Mouse (Mus musculus) Muller cell, postnatal 12 days (primary cell): Measurements from ENCODE around the gene Rnf220.
"Not testable (repeated sequence)": the region's sequence is repeated elsewhere in the genome, so short reads cannot be mapped to it uniquely, and the experiment has no call there.

Experiments used
- DNase-seq: peaks from one replicate; pipeline ENCODE4 v3.0.0-alpha.2; 2015; ENCODE audit errors: inconsistent ontology term

Rnf220 gene

DNA sequence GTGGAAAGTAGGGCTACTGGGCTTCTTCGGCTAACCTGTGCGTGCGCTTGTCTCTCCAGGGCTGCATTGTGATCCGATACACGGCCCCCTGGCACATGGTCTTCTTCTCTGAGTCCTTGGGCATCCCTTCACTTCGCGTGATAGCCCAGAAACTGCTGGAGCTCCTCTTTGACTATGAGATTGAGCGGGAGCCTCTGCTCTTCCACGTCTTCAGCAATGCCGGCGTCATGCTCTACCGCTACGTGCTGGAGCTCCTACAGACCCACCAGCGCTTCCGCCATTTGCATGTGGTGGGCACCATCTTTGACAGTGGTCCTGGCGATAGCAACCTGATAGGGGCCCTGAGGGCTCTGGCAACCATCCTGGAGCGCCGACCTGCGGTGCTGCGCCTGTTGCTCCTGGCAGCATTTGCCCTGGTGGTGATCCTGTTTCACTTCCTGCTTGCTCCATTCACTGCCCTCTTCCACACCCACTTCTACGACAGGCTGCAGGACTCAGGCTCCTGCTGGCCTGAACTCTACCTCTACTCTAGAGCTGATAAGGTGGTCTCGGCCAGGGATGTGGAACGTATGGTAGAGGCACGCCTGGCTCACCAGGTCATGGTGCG, 228.9 kb downstream of the Rnf220 start:
- no peak for DNase-seq

GRCm38 (mm10) chr4:117267284-117267683, 229.6 kb downstream of the Rnf220 start:
- peak; percentile 74 for DNase-seq

DNA sequence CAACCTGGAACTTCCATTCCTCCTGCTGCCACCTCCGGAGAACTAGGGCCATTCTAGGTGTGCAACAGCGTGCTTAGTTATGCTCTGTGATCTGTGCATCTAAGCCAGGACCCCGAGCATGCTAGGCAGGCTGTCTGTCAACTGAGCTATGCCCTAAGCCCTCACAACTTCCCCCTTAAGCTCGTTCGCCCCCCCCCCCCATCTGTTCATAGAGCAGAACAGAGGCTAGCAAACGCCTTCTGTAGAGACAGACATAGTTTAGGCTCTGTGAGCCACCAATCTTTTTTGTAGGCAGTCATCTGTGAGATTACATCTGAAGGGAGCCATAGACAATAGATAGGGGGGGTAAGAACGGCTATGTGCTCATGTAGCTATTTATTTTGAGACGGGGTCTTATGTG, 233.9 kb downstream of the Rnf220 start:
- no peak for DNase-seq

DNA sequence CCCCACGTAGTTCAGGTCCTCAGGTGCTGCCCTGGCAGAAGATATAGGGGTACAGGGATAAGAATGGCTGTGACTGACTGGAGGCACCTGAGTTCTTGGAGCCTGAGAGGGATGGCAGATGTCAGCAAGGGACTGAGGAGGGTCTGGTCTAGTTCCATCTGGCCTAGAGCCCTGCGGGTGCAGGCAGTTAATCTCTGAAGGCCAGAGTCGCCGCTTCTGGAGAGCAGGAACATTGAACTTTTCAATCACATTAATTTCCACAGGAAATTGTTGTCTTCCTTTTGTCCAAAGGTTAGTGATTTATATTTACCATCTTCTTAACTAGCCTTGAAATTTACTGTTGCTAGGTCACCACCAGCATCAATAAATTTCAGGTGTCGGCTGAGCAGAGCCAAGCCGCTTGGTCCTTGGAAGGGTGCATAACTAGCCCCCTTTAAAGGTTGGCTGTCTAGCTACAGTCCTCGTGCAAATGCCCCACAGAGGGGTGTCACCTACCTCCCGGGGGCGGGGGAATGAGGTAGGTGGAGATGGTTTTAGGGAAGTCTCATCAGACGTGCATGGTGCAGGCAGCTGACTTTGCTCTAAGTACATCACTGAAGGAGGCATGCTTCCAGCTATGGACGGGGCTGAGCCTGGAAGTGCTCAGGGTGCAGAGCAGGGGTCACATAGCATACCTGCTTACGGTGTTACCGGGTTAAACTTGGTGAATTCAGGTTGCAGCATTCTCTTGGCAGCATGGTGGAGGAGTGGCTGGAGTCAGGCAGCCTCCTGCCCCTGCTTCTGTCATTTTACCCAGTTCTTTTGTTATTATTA, 234.5 kb downstream of the Rnf220 start:
- DNase-seq, result no peak

DNA sequence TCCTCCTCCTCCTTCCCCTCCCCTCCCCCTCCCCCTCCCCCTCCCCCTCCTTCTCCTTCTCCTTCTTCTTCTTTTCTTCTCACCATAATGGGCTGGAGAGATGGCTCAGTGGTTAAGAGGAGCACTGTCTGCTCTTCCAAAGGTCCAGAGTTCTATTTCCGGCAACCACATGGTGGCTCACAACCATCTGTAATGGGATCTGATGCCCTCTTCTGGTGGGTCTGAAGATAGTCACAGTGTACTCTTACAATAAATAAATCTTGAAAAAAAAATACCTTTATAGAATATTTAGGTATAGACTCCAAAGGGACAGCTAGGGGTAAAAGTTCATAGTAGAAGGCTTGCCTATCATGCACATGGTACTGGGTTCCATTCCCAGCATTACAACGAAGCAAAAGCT, 235.6 kb downstream of the Rnf220 start:
- DNase-seq, result no peak

GRCm38 (mm10) chr4:117259909-117260308, 236.9 kb downstream of the Rnf220 start:
- DNase-seq, result not testable (repeated sequence)

GRCm38 (mm10) chr4:117254672-117255071, 242.2 kb downstream of the Rnf220 start:
- peak; percentile 43 for DNase-seq

- no peak for DNase-seq
These were observed 242.7 kb downstream of the Rnf220 start for GRCm38 (mm10) chr4:117254017-117254627.

DNA sequence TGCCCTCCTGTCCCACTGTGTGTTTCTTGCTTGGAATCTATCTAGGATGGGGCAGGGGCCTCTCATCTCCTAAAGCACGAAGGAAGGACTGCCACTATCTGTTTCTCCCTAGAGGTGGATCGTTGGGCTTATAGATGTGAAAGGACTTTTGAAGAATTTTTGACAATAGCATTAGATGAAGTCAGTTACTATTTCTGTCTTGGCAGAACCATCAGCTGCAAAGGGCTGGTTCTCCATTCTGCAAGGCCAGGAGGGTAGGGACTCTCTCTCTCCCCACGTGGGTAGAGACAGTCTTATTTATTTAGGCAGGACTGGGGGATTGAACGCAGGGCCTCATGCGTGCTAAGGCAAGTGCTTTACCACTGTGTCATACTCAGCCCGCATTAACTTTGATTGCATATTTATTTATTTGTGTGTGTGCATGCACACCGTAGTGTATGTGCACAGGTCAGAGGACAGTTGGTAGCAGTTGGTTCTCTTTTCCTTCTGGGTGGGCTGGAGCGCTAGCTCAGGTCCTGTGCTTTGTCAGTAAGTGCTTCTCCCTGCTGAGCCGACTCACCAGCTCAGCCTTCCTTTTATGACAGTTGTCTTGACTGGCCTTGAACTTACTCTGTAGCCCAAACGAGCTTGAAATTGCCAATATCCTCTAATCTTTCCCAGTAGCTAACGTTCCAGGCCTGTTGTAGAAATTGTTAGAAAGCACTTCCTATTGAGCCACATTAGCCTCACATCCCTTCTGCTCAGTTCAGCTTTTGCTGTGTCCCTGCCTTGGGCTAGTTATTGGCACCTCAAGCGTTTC, 243.4 kb downstream of the Rnf220 start:
- peak; percentile 70 for DNase-seq

GRCm38 (mm10) chr4:117252755-117253154, 244.1 kb downstream of the Rnf220 start:
- DNase-seq, result no peak

DNA sequence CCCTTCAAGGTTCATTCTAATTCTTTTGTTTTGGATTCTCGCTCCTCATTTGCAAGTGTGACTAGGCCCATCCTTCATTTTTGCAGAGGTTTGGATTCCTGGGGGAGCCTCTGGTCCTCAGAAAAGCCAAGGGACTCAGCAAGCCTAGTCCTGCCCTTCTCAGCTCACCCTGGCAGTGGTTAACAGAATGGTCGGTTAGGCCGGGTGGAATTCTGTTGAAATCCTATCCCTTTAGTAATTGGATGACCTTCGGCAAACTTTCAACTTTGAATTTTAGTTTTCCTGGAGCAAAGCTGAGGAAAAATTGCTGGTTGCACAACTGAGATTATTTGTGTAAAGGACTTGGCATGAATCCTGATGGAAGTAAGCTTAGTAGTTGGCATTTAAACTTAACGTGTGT, 244.5 kb downstream of the Rnf220 start:
- DNase-seq, result no peak

DNA sequence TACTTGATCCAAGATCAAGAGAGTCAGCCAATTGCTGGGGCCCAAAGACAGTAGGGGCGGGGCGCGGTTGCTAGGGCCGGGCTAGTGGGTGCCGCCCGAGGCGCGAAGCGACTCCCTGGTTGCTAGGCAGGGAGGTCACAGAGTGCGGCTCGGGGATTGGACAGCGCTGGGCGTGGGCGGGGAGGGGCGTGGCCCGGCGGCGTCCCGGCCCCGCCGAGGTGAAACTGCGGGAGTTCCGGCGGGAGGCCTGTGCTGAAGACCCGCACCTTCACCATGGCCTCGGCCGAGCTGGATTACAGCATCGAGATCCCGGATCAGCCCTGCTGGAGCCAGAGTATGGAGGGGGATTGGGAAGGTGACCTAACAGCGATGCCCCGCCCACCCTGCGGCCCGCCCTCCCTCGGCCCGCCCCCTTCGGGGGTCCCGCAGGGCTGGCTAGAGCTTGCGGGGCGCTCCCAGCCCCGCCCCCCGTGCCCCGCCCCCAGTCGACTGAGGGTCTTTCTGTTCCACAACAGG, 245.0 kb downstream of the Rnf220 start, which contains the start of the genes Tmem53 and Armh1:
Gene Tmem53 (plus strand): TSS at position 151 of the 516 bp plus-strand sequence.
Gene Armh1 (minus strand): TSS at position 325 of the 516 bp plus-strand sequence.
- peak; percentile 98 for DNase-seq

DNA sequence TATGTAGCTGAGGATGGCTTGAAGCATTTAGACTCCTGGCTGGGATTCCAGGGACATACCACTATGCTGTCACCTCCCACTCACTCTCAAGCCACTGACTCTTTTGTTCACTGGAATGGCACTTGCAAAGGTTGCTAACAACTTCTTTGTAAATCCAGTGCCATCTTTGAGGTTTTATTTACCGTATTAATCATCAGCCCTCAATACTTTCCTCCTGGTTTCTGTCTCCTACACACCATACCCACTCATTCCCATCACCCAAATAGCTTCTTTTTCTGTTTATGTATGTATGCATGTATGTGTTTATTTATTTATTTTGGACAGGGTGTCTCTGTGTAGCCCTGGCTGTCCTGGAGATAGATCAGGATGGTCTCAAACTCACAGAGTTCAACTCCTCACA, 245.9 kb downstream of the Rnf220 start:
- DNase-seq, result peak; percentile 65

GRCm38 (mm10) chr4:117240867-117241266, 256.0 kb downstream of the Rnf220 start:
- DNase-seq, result peak; percentile 38

DNA sequence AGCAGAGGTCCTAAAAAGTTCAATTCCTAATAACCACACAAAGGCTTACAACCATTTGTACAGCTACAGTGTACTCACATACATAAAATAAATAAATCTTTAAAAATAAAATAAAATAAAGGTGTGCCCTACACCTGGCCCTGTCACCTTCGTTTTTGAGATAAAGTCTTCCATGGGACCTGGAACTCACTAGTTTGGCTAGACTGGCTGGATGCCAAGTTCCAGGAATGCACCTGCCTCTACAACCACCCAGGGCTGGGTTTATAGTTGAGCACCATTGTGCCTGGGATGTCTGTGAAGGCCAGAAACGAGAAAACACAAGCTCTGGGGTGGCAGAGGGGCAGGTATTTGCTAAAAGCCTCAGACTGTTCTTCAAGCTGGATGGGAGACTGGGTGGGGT, 257.7 kb downstream of the Rnf220 start:
- no peak for DNase-seq

GRCm38 (mm10) chr4:117235822-117236221, 261.0 kb downstream of the Rnf220 start:
- DNase-seq, result peak; percentile 87

DNA sequence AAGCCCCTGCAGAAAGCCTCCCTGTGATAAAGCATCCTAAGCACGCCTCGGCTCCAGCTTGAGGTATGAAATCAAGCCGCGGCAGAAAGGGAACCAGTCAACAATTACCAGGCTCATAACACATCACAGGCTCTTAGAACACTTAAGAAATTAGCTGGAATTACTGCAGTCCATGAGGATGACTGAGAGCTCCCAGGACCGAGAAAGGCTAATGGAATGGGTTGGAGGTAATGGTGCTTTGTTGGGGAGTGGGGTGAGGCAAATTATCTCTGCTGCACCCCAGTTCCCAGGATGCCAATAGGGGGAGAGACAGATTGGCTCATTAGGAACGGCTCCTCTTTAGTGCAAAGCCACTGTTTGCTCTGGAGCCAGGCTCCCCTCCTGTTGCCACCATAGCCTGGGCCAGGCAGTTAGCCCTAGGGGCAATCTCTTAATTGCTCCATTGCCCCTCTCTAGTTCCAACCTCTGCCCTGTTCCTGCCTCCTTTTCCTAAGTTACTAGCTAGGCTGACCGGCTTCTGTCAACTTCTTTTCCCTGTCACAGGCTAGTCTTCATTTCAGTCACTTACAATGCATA, 262.6 kb downstream of the Rnf220 start:
- no peak for DNase-seq

DNA sequence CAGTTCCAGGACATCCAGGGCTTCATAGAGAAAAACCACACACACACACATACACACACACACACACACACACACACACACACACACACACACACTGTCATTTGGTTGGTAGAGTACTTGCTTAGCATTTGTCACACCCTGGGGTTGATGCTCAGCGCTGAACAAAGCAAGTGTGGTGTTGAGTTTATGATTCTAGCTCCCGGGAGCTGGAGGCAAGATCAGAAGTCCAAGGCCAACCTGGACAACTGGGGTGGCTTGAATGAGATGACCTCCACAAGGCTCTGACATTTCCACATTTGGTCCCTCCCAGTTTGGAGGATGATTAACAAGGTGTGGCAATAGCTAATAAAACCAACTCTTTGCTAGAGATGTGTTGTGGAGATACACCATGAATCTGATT, 265.6 kb downstream of the Rnf220 start:
- DNase-seq, result no peak

DNA sequence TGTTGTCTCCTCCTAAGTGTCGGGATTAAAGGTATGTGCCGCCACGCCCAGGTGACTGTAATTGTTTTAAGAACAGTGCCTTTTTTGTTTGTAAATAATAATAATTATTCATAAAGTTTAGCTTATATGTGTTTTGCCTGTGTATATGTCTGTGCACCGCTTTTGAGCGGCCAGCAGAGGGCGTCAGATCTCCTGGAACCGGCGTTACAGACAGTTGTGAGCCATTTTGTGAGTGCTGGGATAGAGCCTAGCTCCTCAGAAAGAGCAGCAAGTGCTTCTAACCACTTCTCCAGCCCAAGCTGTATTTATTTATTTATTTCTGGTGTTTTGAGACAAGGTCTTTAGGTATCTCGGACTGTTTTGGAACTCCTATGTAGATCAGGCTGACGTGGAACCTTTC, 266.5 kb downstream of the Rnf220 start:
- no peak for DNase-seq

- no peak for DNase-seq
These were observed 267.3 kb downstream of the Rnf220 start for GRCm38 (mm10) chr4:117229590-117229989.

- DNase-seq, result no peak
These were observed 271.6 kb downstream of the Rnf220 start for GRCm38 (mm10) chr4:117225250-117225649.
